Mouse (Mus musculus): ENCODE results near the gene Mphosph9. TPM values are rescaled to one million over a fixed set of nuclear protein-coding genes. Genes with fewer than 3 reads are reported as not detected.

The Mphosph9 gene
- polyA plus RNA-seq, 1 experiment from 2014 or later = 20.2 TPM

DNA sequence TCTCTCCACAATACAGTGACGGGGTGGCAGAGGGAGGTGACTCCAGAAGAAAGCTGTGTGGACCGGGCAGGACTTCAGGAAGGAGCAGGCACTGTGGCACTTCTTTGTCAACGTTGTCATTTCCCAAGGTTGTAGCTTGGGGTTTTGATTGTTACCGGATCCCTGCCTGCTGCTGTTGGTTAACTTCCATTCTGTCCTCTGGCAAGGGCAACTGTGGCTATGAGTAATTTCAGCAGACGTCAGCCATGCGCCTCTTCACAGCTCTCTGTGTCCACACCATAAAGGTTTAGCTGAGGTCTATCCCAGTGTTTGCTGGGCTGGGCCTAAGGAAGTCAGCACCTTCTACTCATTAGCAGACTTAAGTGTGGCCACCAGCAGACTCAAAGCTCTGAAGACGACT is 82.9 kb downstream of the Mphosph9 start:
- 88% methylated on average over 7 of the region's 7 CpGs for WGBS
- Histone ChIP-seq H3K9ac (replicated peaks; ENCODE audit: low read depth, low read length) (no peak overlapping the region), H3K9me3 (ENCODE audit: control insufficient read depth, low read depth, low read length) (no peaks in the 10 kb centered on the region), H3K27ac (ENCODE audit: low read length) (no peak overlapping the region), H3K4me2 (replicated peaks; ENCODE audit: low read depth, low read length) (no peak overlapping the region), H3K4me1 (ENCODE audit: control insufficient read depth, insufficient read depth, low read length) (peaks cover 12% of the 10 kb centered on the region), H3K36me3 (ENCODE audit: control insufficient read depth, insufficient read depth, low read length) (peaks cover 4% of the 10 kb centered on the region; the same call in 1 of the 2 replicates), H3K27me3 (ENCODE audit: control insufficient read depth, insufficient read depth, low read length) (no peaks in the 10 kb centered on the region), H3K4me3 (ENCODE audit: low read depth, low read length) (no peak overlapping the region)
- no peak for ATAC-seq (ENCODE audit: insufficient number of reproducible peaks, insufficient read depth, low FRiP score, low read depth)

- Histone ChIP-seq H3K27me3 (ENCODE audit: control insufficient read depth, insufficient read depth, low read length) (no peaks in the 10 kb centered on the region), H3K9me3 (ENCODE audit: control insufficient read depth, low read depth, low read length) (no peaks in the 10 kb centered on the region), H3K9ac (replicated peaks; ENCODE audit: low read depth, low read length) (no peak overlapping the region), H3K4me1 (ENCODE audit: control insufficient read depth, insufficient read depth, low read length) (peaks cover 12% of the 10 kb centered on the region), H3K4me3 (ENCODE audit: low read depth, low read length) (no peak overlapping the region), H3K27ac (ENCODE audit: low read length) (no peak overlapping the region), H3K4me2 (replicated peaks; ENCODE audit: low read depth, low read length) (no peak overlapping the region), H3K36me3 (ENCODE audit: control insufficient read depth, insufficient read depth, low read length) (peaks cover 4% of the 10 kb centered on the region; the same call in 1 of the 2 replicates)
- no peak for ATAC-seq (ENCODE audit: insufficient number of reproducible peaks, insufficient read depth, low FRiP score, low read depth)
- 95% methylated on average over 8 of the region's 8 CpGs for WGBS
Measured at GRCm38 (mm10) chr5:124244449-124244848, 83.3 kb downstream of the Mphosph9 start.

DNA sequence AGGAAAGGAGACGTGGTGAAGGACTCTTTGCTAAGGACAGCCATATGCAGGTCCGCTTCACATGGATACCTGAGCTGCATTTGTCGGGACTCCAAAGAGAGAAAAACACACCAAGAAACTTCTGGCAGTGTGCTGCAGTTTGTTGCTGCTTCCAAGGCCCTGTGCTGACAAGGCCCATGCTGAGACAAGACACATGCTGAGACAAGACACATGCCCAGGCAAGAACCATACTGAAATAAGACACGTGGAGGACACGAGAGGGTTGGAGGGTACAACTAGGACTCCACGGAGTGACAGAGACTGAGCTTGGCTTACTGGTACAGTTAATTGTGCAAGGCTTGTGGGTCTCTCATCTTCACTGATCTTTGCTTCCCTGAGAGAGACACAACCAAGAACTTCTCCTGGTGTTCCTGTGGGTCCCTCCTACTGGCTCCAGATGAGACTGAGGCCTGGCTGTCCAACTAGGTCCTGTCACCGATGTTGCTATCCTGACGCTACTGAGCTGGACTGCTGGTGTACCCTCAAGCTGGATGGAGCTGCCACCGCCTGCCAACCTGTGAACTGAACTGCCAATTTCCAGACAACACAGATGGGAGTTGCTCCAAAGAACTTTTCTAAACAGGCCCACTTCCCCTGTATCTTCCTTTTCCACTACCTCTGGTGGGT is 84.4 kb downstream of the Mphosph9 start:
- Histone ChIP-seq H3K9ac (replicated peaks; ENCODE audit: low read depth, low read length) (no peak overlapping the region), H3K27me3 (ENCODE audit: control insufficient read depth, insufficient read depth, low read length) (no peaks in the 10 kb centered on the region)

GRCm38 (mm10) chr5:124241686-124242444 is 85.9 kb downstream of the Mphosph9 start:
- WGBS = 40% methylated on average over 10 of the region's 10 CpGs
- Histone ChIP-seq H3K4me3 (ENCODE audit: low read depth, low read length) (no peak overlapping the region), H3K36me3 (ENCODE audit: control insufficient read depth, insufficient read depth, low read length) (peaks cover 4% of the 10 kb centered on the region; the same call in 1 of the 2 replicates), H3K4me2 (replicated peaks; ENCODE audit: low read depth, low read length) (no peak overlapping the region), H3K9me3 (ENCODE audit: control insufficient read depth, low read depth, low read length) (no peaks in the 10 kb centered on the region), H3K27me3 (ENCODE audit: control insufficient read depth, insufficient read depth, low read length) (no peaks in the 10 kb centered on the region), H3K9ac (replicated peaks; ENCODE audit: low read depth, low read length) (no peak overlapping the region), H3K27ac (ENCODE audit: low read length) (no peak overlapping the region), H3K4me1 (ENCODE audit: control insufficient read depth, insufficient read depth, low read length) (peaks cover 8% of the 10 kb centered on the region)
- no peak for ATAC-seq (ENCODE audit: insufficient number of reproducible peaks, insufficient read depth, low FRiP score, low read depth)

More for the DNA sequence above, 84.4 kb downstream of the Mphosph9 start:
- peaks cover 8% of the 10 kb centered on the region for H3K4me1 ChIP-seq (ENCODE audit: control insufficient read depth, insufficient read depth, low read length)
- H3K4me3 ChIP-seq (ENCODE audit: low read depth, low read length) = no peak overlapping the region
- no peak overlapping the region for H3K4me2 ChIP-seq (replicated peaks; ENCODE audit: low read depth, low read length)
- WGBS = 88% methylated on average over 9 of the region's 9 CpGs
- H3K9me3 ChIP-seq (ENCODE audit: control insufficient read depth, low read depth, low read length) = no peaks in the 10 kb centered on the region
- no peak for ATAC-seq (ENCODE audit: insufficient number of reproducible peaks, insufficient read depth, low FRiP score, low read depth)
- peaks cover 4% of the 10 kb centered on the region; the same call in 1 of the 2 replicates for H3K36me3 ChIP-seq (ENCODE audit: control insufficient read depth, insufficient read depth, low read length)
- H3K27ac ChIP-seq (ENCODE audit: low read length) = no peak overlapping the region

DNA sequence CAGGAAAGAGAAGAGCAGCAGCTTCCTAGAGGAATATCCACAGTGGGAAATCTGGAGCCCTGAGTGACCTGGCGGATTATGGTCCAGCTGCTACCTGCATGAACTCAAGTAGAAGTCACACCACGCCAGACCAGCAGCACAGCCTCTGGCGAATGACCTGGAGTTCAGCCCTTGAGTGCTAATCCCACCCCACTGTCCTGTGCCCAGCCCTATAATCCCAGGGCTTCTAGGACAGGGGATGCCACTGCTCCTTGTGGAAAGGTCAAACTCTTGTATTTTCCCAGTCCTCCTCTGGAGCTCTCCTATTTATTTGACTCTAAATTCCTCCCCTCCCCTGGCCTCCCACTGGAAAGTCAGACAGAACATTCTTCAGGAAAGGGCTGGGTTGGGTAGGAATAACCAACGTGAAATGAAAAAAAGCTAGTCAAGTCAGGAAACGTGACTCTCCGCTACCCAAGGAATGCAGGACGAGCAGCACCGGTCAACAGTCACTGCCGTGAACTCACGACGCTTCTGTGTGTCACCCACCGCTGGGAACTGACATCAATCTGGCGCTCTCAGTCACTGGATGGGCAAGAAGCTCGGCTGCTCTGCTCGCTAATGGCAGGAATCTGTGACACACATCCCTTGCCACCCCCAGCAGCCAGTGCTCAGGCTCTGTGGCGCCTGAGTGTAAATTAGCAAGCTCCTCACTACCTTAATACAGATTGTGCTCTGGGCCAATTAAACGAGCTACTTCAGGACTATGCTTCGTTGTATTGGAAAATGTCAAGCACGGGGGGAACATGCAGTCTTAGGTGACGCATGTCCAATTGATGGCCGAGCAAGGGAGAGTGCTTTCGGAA is 86.7 kb downstream of the Mphosph9 start:
- no peak for ATAC-seq (ENCODE audit: insufficient number of reproducible peaks, insufficient read depth, low FRiP score, low read depth)
- no peak overlapping the region for H3K4me3 ChIP-seq (ENCODE audit: low read depth, low read length)
- no peaks in the 10 kb centered on the region for H3K27me3 ChIP-seq (ENCODE audit: control insufficient read depth, insufficient read depth, low read length)
- WGBS = 25% methylated on average over 22 of the region's 22 CpGs
- no peak overlapping the region for H3K9ac ChIP-seq (replicated peaks; ENCODE audit: low read depth, low read length)
- H3K4me2 ChIP-seq (replicated peaks; ENCODE audit: low read depth, low read length) = no peak overlapping the region
- no peaks in the 10 kb centered on the region for H3K9me3 ChIP-seq (ENCODE audit: control insufficient read depth, low read depth, low read length)
- H3K4me1 ChIP-seq (ENCODE audit: control insufficient read depth, insufficient read depth, low read length) = peaks cover 8% of the 10 kb centered on the region
- no peak overlapping the region for H3K27ac ChIP-seq (ENCODE audit: low read length)
- peaks cover 4% of the 10 kb centered on the region; the same call in 1 of the 2 replicates for H3K36me3 ChIP-seq (ENCODE audit: control insufficient read depth, insufficient read depth, low read length)

- Histone ChIP-seq H3K36me3 (ENCODE audit: control insufficient read depth, insufficient read depth, low read length) (no peaks in the 10 kb centered on the region), H3K27ac (ENCODE audit: low read length) (no peak overlapping the region), H3K4me2 (replicated peaks; ENCODE audit: low read depth, low read length) (no peak overlapping the region), H3K9me3 (ENCODE audit: control insufficient read depth, low read depth, low read length) (no peaks in the 10 kb centered on the region), H3K9ac (replicated peaks; ENCODE audit: low read depth, low read length) (no peak overlapping the region), H3K4me1 (ENCODE audit: control insufficient read depth, insufficient read depth, low read length) (peaks cover 12% of the 10 kb centered on the region), H3K27me3 (ENCODE audit: control insufficient read depth, insufficient read depth, low read length) (no peaks in the 10 kb centered on the region), H3K4me3 (ENCODE audit: low read depth, low read length) (no peak overlapping the region)
- 79% methylated on average over 4 of the region's 4 CpGs for WGBS
- no peak for ATAC-seq (ENCODE audit: insufficient number of reproducible peaks, insufficient read depth, low FRiP score, low read depth)
Measured at GRCm38 (mm10) chr5:124236180-124236579, 91.6 kb downstream of the Mphosph9 start.

GRCm38 (mm10) chr5:124234778-124235177 is 93.0 kb downstream of the Mphosph9 start:
- Histone ChIP-seq H3K9ac (replicated peaks; ENCODE audit: low read depth, low read length) (no peak overlapping the region), H3K36me3 (ENCODE audit: control insufficient read depth, insufficient read depth, low read length) (no peaks in the 10 kb centered on the region), H3K4me1 (ENCODE audit: control insufficient read depth, insufficient read depth, low read length) (peaks cover 7% of the 10 kb centered on the region; the same call in 1 of the 2 replicates), H3K9me3 (ENCODE audit: control insufficient read depth, low read depth, low read length) (no peaks in the 10 kb centered on the region), H3K27ac (ENCODE audit: low read length) (no peak overlapping the region), H3K4me2 (replicated peaks; ENCODE audit: low read depth, low read length) (no peak overlapping the region), H3K27me3 (ENCODE audit: control insufficient read depth, insufficient read depth, low read length) (no peaks in the 10 kb centered on the region), H3K4me3 (ENCODE audit: low read depth, low read length) (no peak overlapping the region)
- WGBS = 90% methylated on average over 6 of the region's 6 CpGs
- ATAC-seq (ENCODE audit: insufficient number of reproducible peaks, insufficient read depth, low FRiP score, low read depth) = no peak
